Comparison of ENCODE assay signal across 25 mouse cellular contexts in genomic region chr5:99482016-99482415, GRCm38 (mm10).
"Had no signal": no experiment of that assay in that cellular context is flagged by ENCODE, and none has a peak within 500 bp of the region (broad histone marks: within the 10 kb centered on the region; RNA-seq: fewer than 3 reads in every experiment).

No protein-coding gene starts in this region.

- H3K27ac ChIP-seq: heart, adult 2 months; heart, embryonic 13.5 days; heart, embryonic 15.5 days; hindbrain, embryonic 12.5 days; hindbrain, embryonic 15.5 days; hindbrain, postnatal 0 days; kidney, embryonic 15.5 days; kidney, postnatal 0 days; limb, embryonic 13.5 days; limb, embryonic 15.5 days; liver, embryonic 12.5 days; liver, embryonic 14.5 days had no signal

- H3K9me3 ChIP-seq: heart, embryonic 13.5 days; heart, embryonic 15.5 days; hindbrain, embryonic 12.5 days; hindbrain, embryonic 15.5 days; kidney, embryonic 15.5 days; limb, embryonic 13.5 days; limb, embryonic 15.5 days; liver, embryonic 12.5 days had no signal

- H3K4me3 ChIP-seq: heart, adult 2 months; heart, embryonic 13.5 days; heart, embryonic 15.5 days; hindbrain, embryonic 12.5 days; hindbrain, embryonic 15.5 days; kidney, embryonic 15.5 days; limb, embryonic 13.5 days; limb, embryonic 15.5 days; liver, embryonic 12.5 days had no signal

- ATAC-seq: hindbrain, postnatal 0 days; intestine, embryonic 16.5 days had no signal

- H3K9ac ChIP-seq: heart, embryonic 13.5 days; heart, embryonic 15.5 days; hindbrain, embryonic 12.5 days; hindbrain, embryonic 15.5 days; kidney, embryonic 15.5 days; limb, embryonic 13.5 days; limb, embryonic 15.5 days; liver, embryonic 12.5 days; liver, embryonic 14.5 days had no signal

- H3K4me2 ChIP-seq: heart, embryonic 11.5 days; heart, embryonic 13.5 days; heart, embryonic 15.5 days; hindbrain, embryonic 12.5 days; hindbrain, embryonic 15.5 days; kidney, embryonic 15.5 days; limb, embryonic 13.5 days; limb, embryonic 15.5 days; liver, embryonic 12.5 days had no signal

- H3K36me3 ChIP-seq: heart, embryonic 13.5 days; heart, embryonic 15.5 days; hindbrain, embryonic 12.5 days; hindbrain, embryonic 15.5 days; kidney, embryonic 15.5 days; limb, embryonic 13.5 days; limb, embryonic 15.5 days; liver, embryonic 12.5 days had no signal

- DNase-seq: gastrocnemius, postnatal 14 days; gastrocnemius, postnatal 36 days; heart, adult 2 months; heart, postnatal 14 days; heart, postnatal 36 days; kidney, adult 11 months; kidney, adult 2 months; kidney, adult 9 months; kidney, postnatal 14 days; kidney, postnatal 36 days; layer of hippocampus, adult 9-11 months; layer of hippocampus, postnatal 36 days had no signal

- H3K27me3 ChIP-seq: heart, embryonic 13.5 days; heart, embryonic 15.5 days; hindbrain, embryonic 15.5 days; kidney, embryonic 15.5 days; limb, embryonic 15.5 days; liver, embryonic 12.5 days had no signal
